Mouse (Mus musculus) stomach, embryonic 14.5 days (tissue): ENCODE results near the gene Dctn1. TPM values are rescaled to one million over a fixed set of nuclear protein-coding genes. Genes with fewer than 3 reads are reported as not detected.

Source experiments
- ATAC-seq: fragments of 200-750 bp; cut with Nextera tagmentation; 2 replicates; pipeline ENCODE4 v1.8.0; 2017; ENCODE audit warnings: low read depth, moderate TSS enrichment; ENCODE audit not compliant: insufficient number of reproducible peaks, insufficient read depth, low FRiP score
- H3K27ac ChIP-seq: fragments of 300-500 bp; sonication (generic); 2 replicates; pipeline ENCODE4 v1.5.1; 2014; ENCODE audit warnings: mild to moderate bottlenecking, low read length, moderate library complexity, mixed read lengths
- H3K27me3 ChIP-seq: fragments of 300-500 bp; sonication (generic); 2 replicates; pipeline ENCODE4 v1.6.1; 2014; ENCODE audit warnings: low read length, control low read depth, mixed read lengths; ENCODE audit not compliant: control insufficient read depth, insufficient read depth
- H3K36me3 ChIP-seq: fragments of 300-500 bp; sonication (generic); 2 replicates; pipeline ENCODE4 v1.6.1; 2014; ENCODE audit warnings: mild to moderate bottlenecking, control low read depth, low read length, moderate library complexity, mixed read lengths; ENCODE audit not compliant: control insufficient read depth, insufficient read depth
- H3K4me1 ChIP-seq: fragments of 300-500 bp; sonication (generic); 2 replicates; pipeline ENCODE4 v1.6.1; 2014; ENCODE audit warnings: low read length, control low read depth, mixed read lengths; ENCODE audit not compliant: control insufficient read depth, insufficient read depth
- H3K4me2 ChIP-seq: fragments of 300-500 bp; sonication (generic); replicated peaks from 2 replicates; pipeline ENCODE4 v1.6.1; 2014; ENCODE audit warnings: low read depth, low read length, control low read depth
- H3K4me3 ChIP-seq: fragments of 300-500 bp; sonication (generic); 2 replicates; pipeline ENCODE4 v1.5.1; 2014; ENCODE audit warnings: low read depth, low read length, control low read depth
- H3K9ac ChIP-seq: fragments of 300-500 bp; sonication (generic); replicated peaks from 2 replicates; pipeline ENCODE4 v1.6.1; 2014; ENCODE audit warnings: low read depth, mild to moderate bottlenecking, control low read depth, low read length, moderate library complexity, mixed read lengths
- H3K9me3 ChIP-seq: fragments of 300-500 bp; sonication (generic); 2 replicates; pipeline ENCODE4 v1.6.1; 2016; ENCODE audit warnings: low read depth, low read length, control low read depth; ENCODE audit not compliant: control insufficient read depth
- WGBS: fragments of 180-500 bp; shearing (Covaris S2); extraction: QIAGEN DNeasy Blood & Tissue Kit; methylation state at CpG from one replicate; pipeline ENCODE4 v1.1.7; 2014; 5-methylcytosine and 5-hydroxymethylcytosine counted together
- polyA plus RNA-seq: library from polyadenylated mRNA; unstranded; fragments of >200 nt; fragmentation: Nextera tagmentation; extraction: Ambion mirVana; gene quantifications from 2 replicates; pipeline ENCODE4 v1.2.1, GENCODE M21; 2014

Gene Dctn1
- polyA plus RNA-seq, 1 experiment from 2014 or later, result 70.4 TPM

GRCm38 (mm10) chr6:83185895-83186861, 20.5 kb downstream of the Dctn1 start:
- no peak overlapping the region for H3K27ac ChIP-seq
- H3K9me3 ChIP-seq, result no peaks in the 10 kb centered on the region
- peak overlapping the region; percentile 37 for H3K4me2 ChIP-seq
- no peak overlapping the region; the same call in 1 of the 2 replicates for H3K4me3 ChIP-seq
- ATAC-seq, result peak; percentile 68
- no peak overlapping the region for H3K9ac ChIP-seq
- WGBS, result 13% methylated on average over 25 of the region's 25 CpGs
- peaks cover 10% of the 10 kb centered on the region; the same call in 1 of the 2 replicates for H3K4me1 ChIP-seq
- H3K36me3 ChIP-seq, result peaks cover 34% of the 10 kb centered on the region
- no peaks in the 10 kb centered on the region for H3K27me3 ChIP-seq

- Histone ChIP-seq H3K36me3 (peaks cover 41% of the 10 kb centered on the region), H3K9me3 (no peaks in the 10 kb centered on the region), H3K9ac (no peak overlapping the region), H3K27ac (no peak overlapping the region), H3K4me2 (no peak overlapping the region; the same call in 1 of the 2 replicates), H3K4me1 (peaks cover 10% of the 10 kb centered on the region; the same call in 1 of the 2 replicates), H3K27me3 (no peaks in the 10 kb centered on the region), H3K4me3 (no peak overlapping the region)
- no peak for ATAC-seq
- WGBS, result 89% methylated on average over 2 of the region's 2 CpGs
These were observed 21.2 kb downstream of the Dctn1 start for GRCm38 (mm10) chr6:83186946-83187345.

- 88% methylated on average over 7 of the region's 7 CpGs for WGBS
These were observed 27.9 kb downstream of the Dctn1 start for GRCm38 (mm10) chr6:83193571-83193970.

GRCm38 (mm10) chr6:83197345-83198004, 31.8 kb downstream of the Dctn1 start:
- no peaks in the 10 kb centered on the region for H3K27me3 ChIP-seq
- H3K9me3 ChIP-seq, result no peaks in the 10 kb centered on the region
- no peaks in the 10 kb centered on the region for H3K4me1 ChIP-seq
- no peak overlapping the region for H3K4me3 ChIP-seq
- no peak for ATAC-seq
- peaks cover 66% of the 10 kb centered on the region for H3K36me3 ChIP-seq
- WGBS, result 54% methylated on average over 15 of the region's 15 CpGs
- no peak overlapping the region for H3K9ac ChIP-seq
- H3K4me2 ChIP-seq, result no peak overlapping the region
- no peak overlapping the region for H3K27ac ChIP-seq

More at GRCm38 (mm10) chr6:83193571-83193970, 27.9 kb downstream of the Dctn1 start:
- H3K27me3 ChIP-seq, result no peaks in the 10 kb centered on the region
- H3K9ac ChIP-seq, result no peak overlapping the region
- H3K4me2 ChIP-seq, result no peak overlapping the region
- no peak overlapping the region for H3K27ac ChIP-seq
- no peak for ATAC-seq
- peaks cover 84% of the 10 kb centered on the region for H3K36me3 ChIP-seq
- no peaks in the 10 kb centered on the region for H3K4me1 ChIP-seq
- no peak overlapping the region for H3K4me3 ChIP-seq
- H3K9me3 ChIP-seq, result no peaks in the 10 kb centered on the region

- Histone ChIP-seq H3K36me3 (peaks cover 19% of the 10 kb centered on the region), H3K27me3 (no peaks in the 10 kb centered on the region), H3K4me1 (0 out of 2 replicates have a peak, but pooled peaks cover 3% of the 10 kb centered on the region), H3K27ac (no peak overlapping the region), H3K4me3 (no peak overlapping the region), H3K9me3 (no peaks in the 10 kb centered on the region), H3K9ac (no peak overlapping the region), H3K4me2 (no peak overlapping the region)
- ATAC-seq, result no peak
- 83% methylated on average over 4 of the region's 4 CpGs for WGBS
These were observed 37.6 kb downstream of the Dctn1 start for GRCm38 (mm10) chr6:83203320-83203719.

GRCm38 (mm10) chr6:83205851-83206250, 40.1 kb downstream of the Dctn1 start:
- no peak for ATAC-seq
- 0 out of 2 replicates have a peak, but pooled peaks cover 6% of the 10 kb centered on the region for H3K4me1 ChIP-seq
- H3K27me3 ChIP-seq, result no peaks in the 10 kb centered on the region
- no peaks in the 10 kb centered on the region for H3K9me3 ChIP-seq
- H3K27ac ChIP-seq, result no peak overlapping the region
- no peak overlapping the region for H3K4me3 ChIP-seq
- no peak overlapping the region for H3K9ac ChIP-seq
- no peak overlapping the region for H3K4me2 ChIP-seq
- 0 out of 2 replicates have a peak, but pooled peaks cover 4% of the 10 kb centered on the region for H3K36me3 ChIP-seq
- WGBS, result 86% methylated on average over 3 of the region's 3 CpGs

GRCm38 (mm10) chr6:83206321-83206720, 40.6 kb downstream of the Dctn1 start:
- WGBS, result 65% methylated on average over 11 of the region's 11 CpGs
- peaks cover 8% of the 10 kb centered on the region; the same call in 1 of the 2 replicates for H3K4me1 ChIP-seq
- no peak overlapping the region for H3K9ac ChIP-seq
- no peak overlapping the region for H3K27ac ChIP-seq
- no peaks in the 10 kb centered on the region for H3K9me3 ChIP-seq
- no peak overlapping the region for H3K4me3 ChIP-seq
- no peak overlapping the region for H3K4me2 ChIP-seq
- no peaks in the 10 kb centered on the region for H3K36me3 ChIP-seq
- ATAC-seq, result no peak
- H3K27me3 ChIP-seq, result no peaks in the 10 kb centered on the region

GRCm38 (mm10) chr6:83207361-83208049, 41.8 kb downstream of the Dctn1 start:
- Histone ChIP-seq H3K4me1 (peaks cover 11% of the 10 kb centered on the region; the same call in 1 of the 2 replicates), H3K9me3 (no peaks in the 10 kb centered on the region), H3K9ac (no peak overlapping the region), H3K27ac (no peak overlapping the region), H3K27me3 (no peaks in the 10 kb centered on the region), H3K4me3 (no peak overlapping the region), H3K36me3 (no peaks in the 10 kb centered on the region), H3K4me2 (no peak overlapping the region)
- no peak for ATAC-seq
- 74% methylated on average over 9 of the region's 9 CpGs for WGBS
